Mouse (Mus musculus) CD8-positive naive resting alpha-beta T cell, adult 57 days (primary cell): ENCODE results near the gene Psme3. TPM values are rescaled to one million over a fixed set of nuclear protein-coding genes. Genes with fewer than 3 reads are reported as not detected.

Source experiments
- total RNA-seq: library from RNA; stranded (reverse); gene quantifications from one replicate; pipeline ENCODE4 v1.2.4, GENCODE M21; 2023

The Psme3 gene
- total RNA-seq = 118 TPM

GRCm38 (mm10) chr11:101315665-101316500, at the start of gene Psme3:
Gene Psme3, plus strand, starts transcription at chr11:101316213.

DNA sequence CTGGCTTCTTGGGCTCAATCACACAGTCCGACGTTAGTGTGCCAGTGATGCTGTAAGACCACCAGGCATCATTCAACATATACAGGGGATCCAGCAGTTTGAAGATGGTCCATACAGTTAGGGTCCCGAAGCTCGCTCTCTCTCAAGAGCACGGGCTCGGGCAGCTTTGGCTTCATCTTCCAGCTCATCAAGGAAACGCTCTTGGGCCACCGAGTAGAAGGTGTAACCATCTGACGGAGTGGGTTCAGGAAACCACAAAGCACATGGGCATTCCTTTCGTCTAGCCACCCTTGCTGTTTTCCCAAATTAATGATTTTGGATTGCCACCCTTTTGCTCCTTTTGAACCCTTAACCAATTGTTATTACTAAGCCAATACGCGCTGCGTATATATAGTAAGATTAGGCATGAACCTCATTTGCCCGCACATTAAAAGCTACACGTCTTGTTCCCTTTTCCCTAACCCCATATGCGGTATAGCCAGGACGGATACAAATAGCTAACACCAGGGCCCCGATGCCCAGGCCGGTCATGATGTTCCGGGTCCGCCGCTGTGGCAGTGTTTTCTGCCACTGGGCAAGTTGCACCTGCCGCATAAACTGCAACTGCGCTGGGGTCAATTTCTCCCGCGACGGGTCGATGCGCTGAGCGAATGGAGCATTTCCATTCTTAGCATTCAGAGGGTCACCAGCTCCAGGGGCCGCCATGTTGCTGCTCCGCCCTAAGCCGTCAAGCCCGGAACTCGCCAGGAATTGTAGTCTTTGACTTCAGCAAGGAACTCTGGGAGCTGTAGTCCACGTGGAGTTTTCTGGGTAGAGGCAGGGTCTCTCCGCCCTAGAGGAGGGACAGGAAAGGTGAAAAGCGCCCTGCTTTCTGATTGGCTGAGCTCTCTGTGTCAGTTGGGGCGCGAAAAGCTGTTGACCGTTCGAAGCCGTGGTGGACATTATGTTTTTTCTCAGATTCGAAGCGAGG, 37.5 kb upstream of the Psme3 start, which contains the start of the genes Cntd1 and Coa3:
Cntd1 (plus strand) TSS at position 790 of the 970 bp plus-strand sequence.
Coa3 (minus strand) TSS at position 892 of the 970 bp plus-strand sequence.

DNA sequence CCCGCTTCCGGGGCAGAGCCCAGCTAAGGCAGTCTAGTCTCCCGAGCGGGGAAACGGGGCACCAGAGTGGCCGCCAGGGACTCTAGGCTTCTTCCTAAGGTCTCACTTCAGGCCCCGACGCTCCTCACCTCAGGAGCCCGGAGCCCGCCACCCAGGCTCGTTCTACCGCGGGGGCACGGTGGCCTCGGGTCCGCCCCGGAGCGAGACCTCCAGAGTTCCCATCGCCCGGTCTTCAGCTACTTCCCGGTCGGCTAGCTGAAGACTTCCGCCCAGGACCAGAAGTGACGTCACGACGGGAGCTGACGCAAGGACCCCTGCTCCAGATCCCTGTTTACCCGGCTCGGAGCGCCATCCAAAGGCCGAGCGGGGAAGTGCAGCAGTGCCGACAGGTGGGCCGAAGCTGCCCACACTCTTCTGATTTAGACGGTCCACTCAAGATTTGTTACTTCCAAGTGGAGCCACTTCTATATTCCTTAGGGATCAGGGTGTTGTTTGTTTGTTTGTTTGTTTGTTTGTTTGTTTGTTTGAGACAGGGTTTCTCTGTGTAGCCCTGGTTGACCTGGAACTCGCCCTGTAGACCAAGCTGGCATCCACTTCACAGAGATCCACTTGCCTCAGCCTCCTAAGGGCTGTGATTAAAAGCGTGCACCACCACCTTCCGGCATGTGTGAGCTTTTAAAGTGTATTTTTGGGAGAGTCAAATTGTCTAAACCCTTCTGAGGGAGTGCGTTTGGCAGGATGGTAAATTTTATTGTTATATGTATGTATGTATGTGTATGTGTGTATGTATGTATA, 13.8 kb upstream of the Psme3 start, which contains the start of gene Becn1:
Becn1 (minus strand) TSS at position 283 of the 795 bp plus-strand sequence.

GRCm38 (mm10) chr11:101324763-101325162, 8.8 kb downstream of the Psme3 start, which contains the start of gene Aoc2:
Gene Aoc2, plus strand, starts transcription at chr11:101325063.

DNA sequence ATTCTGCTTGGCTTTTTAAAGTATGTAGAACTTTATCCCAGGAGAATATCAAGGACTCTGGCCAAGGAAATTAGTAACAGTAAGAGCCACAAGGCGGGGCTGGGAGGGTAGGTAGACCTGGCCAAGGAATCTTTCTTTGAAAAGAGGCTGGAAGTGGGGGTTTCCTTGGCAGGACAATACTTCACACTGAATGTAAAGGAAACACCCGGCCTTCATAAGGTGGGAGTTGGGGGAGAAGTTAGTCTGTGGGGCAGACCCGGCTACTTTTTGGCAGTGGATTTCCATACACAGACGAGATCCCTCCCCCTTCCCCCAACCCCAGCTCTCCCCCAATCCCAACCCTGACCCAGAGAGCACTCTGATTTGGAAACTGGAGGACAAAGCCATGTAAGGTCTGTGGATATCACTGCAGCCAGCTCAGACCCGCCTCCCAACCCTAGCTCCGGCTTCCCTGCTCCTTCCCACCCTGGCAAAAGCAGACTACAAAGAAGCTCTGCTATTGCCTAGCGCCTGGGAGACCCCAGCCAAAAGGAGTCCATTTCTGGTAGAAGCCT, 14.4 kb downstream of the Psme3 start, which contains the start of gene Aoc3:
Aoc3 (plus strand) TSS at position 235 of the 554 bp plus-strand sequence.

DNA sequence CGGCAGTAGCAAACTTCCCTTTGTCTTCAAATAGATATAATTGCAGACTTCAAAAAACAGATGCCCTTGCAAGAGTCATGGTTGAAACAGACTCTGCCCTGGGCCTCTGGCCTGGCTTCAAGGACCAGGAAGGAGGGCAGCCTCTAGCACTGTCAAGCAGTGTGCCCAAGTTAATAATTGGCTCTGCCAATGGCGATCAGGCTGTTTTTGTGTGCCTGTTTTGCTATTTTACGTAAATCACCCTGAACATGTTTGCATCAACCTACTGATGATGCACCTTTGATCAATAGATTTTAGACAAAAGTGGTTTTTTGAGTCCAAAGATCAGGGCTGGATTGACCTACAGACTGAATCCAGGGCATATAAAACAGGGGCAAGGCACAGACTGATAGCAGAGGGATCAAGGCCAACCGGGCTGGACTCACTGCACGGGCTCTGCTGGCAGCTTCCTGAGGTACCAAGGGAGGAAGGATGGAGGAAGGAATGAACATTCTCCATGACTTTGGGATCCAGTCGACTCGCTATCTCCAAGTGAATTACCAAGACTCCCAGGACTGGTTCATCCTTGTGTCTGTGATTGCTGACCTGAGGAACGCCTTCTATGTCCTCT, 51.4 kb downstream of the Psme3 start, which contains the start of gene G6pc:
G6pc (plus strand) TSS at position 236 of the 610 bp plus-strand sequence.

Other genes with a start within 250 kb of the Psme3 start
- gene Naglu, start 246.2 kb upstream of the Psme3 start, total RNA-seq = 10.8 TPM
- 1.3 TPM for gene Hsd17b1, start 237.8 kb upstream of the Psme3 start, total RNA-seq
- 12.5 TPM for gene Coasy, start 233.6 kb upstream of the Psme3 start, total RNA-seq
- 43.0 TPM for gene Mlx, start 228.9 kb upstream of the Psme3 start, total RNA-seq
- 3.8 TPM for gene Psmc3ip, start 220.8 kb upstream of the Psme3 start, total RNA-seq
- gene Retreg3, start 196.3 kb upstream of the Psme3 start, total RNA-seq = 78.7 TPM
- gene Tubg1, start 196.3 kb upstream of the Psme3 start, total RNA-seq = 14.5 TPM
- gene Tubg2, start 160.3 kb upstream of the Psme3 start, total RNA-seq = 2.5 TPM
- not detected for gene Cntnap1, start 145.7 kb upstream of the Psme3 start, total RNA-seq
- gene Plekhh3, start 144.9 kb upstream of the Psme3 start, total RNA-seq = 0.28 TPM
- not detected for gene Ccr10, start 140.8 kb upstream of the Psme3 start, total RNA-seq
- gene Ezh1, start 89.8 kb upstream of the Psme3 start, total RNA-seq = 89.3 TPM
- gene Ramp2, start 70.2 kb upstream of the Psme3 start, total RNA-seq = 0.40 TPM
- gene Vps25, start 62.5 kb upstream of the Psme3 start, total RNA-seq = 71.7 TPM
- 2.8 TPM for gene Wnk4, start 55.6 kb upstream of the Psme3 start, total RNA-seq
- not detected for gene Cntd1, start 37.2 kb upstream of the Psme3 start, total RNA-seq
- 35.6 TPM for gene Coa3, start 37.1 kb upstream of the Psme3 start, total RNA-seq
- 196 TPM for gene Becn1, start 13.9 kb upstream of the Psme3 start, total RNA-seq
- gene Aoc2, start 8.8 kb downstream of the Psme3 start, total RNA-seq = 24.1 TPM
- gene Aoc3, start 14.4 kb downstream of the Psme3 start, total RNA-seq = 1.2 TPM
- not detected for gene G6pc, start 51.3 kb downstream of the Psme3 start, total RNA-seq
- gene Aarsd1, start 101.4 kb downstream of the Psme3 start, total RNA-seq = 23.4 TPM
- gene Gm27029, start 108.6 kb downstream of the Psme3 start, total RNA-seq = 2.0 TPM
- gene Rundc1, start 108.9 kb downstream of the Psme3 start, total RNA-seq = 23.9 TPM
- gene Ptges3l, start 109.1 kb downstream of the Psme3 start, total RNA-seq = 7.1 TPM
- gene Rpl27, start 126.1 kb downstream of the Psme3 start, total RNA-seq = 134 TPM
- 60.5 TPM for gene Ifi35, start 132.2 kb downstream of the Psme3 start, total RNA-seq
- gene Rnd2, start 148.8 kb downstream of the Psme3 start, total RNA-seq = not detected
- gene Vat1, start 150.0 kb downstream of the Psme3 start, total RNA-seq = 15.0 TPM
- gene Brca1, start 235.7 kb downstream of the Psme3 start, total RNA-seq = 2.5 TPM
- gene Nbr1, start 235.9 kb downstream of the Psme3 start, total RNA-seq = 132 TPM